Comparison of ENCODE assay signal across 9 mouse cellular contexts in the genomic region with DNA sequence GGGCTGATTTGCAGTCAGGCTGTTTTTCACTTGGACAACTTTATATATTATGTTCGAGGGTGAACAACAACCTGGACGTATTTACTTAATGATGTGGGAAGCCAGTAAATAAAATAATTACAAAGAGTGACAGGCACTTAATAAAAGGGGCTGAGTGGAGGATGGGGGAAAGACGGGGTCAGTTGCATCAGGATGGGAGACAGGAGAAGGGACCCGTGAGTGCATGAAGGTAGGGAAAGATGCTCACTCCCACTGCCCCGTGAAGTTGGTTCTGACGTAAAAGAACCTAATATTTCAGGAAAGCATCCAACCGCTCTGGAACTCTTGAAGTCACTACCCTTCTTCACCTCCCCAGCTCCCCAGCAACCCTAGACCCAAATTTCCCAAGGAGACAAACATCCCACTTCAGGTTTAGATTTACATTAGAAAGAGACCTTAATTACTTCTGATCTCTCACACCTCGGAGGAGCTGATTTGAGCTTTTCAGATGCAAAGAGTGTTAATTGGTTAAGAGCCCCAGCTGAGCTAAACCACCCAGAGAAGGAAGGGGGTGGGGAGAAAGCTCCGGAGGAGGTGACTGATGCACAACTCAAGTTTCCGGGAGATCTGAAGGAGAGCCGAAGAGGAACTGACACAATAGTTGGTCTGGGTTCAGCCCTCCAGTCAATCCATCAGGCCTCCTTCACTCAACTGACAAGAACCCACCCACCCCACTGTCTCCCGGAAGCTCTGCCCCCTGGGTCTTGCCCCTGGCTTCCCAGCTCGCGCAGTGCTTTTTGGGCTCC.
DNase-seq lines count a peak whose midpoint lies in the region; ATAC-seq and TF ChIP-seq lines count a peak whose summit lies in the region.
"Had no signal": no experiment of that assay in that cellular context is flagged by ENCODE, and none has a peak within 500 bp of the region (broad histone marks: within the 10 kb centered on the region; RNA-seq: fewer than 3 reads in every experiment).

No protein-coding gene starts in this region.

- H3K27me3 ChIP-seq in heart, embryonic 15.5 days, result no peaks in the 10 kb centered on the region
- H3K27me3 ChIP-seq in neural tube, embryonic 15.5 days (replicated peaks), result no peaks in the 10 kb centered on the region

- ATAC-seq in heart, embryonic 15.5 days (replicated peaks; ENCODE audit: insufficient number of reproducible peaks, insufficient read depth, low FRiP score, low read depth), result no peak
- ATAC-seq in neural tube, embryonic 15.5 days (ENCODE audit: low FRiP score), result no peak

- H3K36me3 ChIP-seq in heart, embryonic 15.5 days, result no peaks in the 10 kb centered on the region
- no peaks in the 10 kb centered on the region for H3K36me3 ChIP-seq in neural tube, embryonic 15.5 days

- 18% methylated on average over 14 of the region's 14 CpGs for WGBS in heart, embryonic 15.5 days
- 7% methylated on average over 14 of the region's 14 CpGs for WGBS in neural tube, embryonic 15.5 days

- H3K4me1 ChIP-seq in heart, embryonic 15.5 days (replicated peaks), result peaks cover 20% of the 10 kb centered on the region
- H3K4me1 ChIP-seq in neural tube, embryonic 15.5 days, result peaks cover 17% of the 10 kb centered on the region

- peak overlapping the region; percentile 22 for H3K4me2 ChIP-seq in heart, embryonic 15.5 days
- H3K4me2 ChIP-seq in neural tube, embryonic 15.5 days, result peak overlapping the region; percentile 39

- H3K9me3 ChIP-seq in heart, embryonic 15.5 days (replicated peaks), result no peaks in the 10 kb centered on the region
- no peaks in the 10 kb centered on the region for H3K9me3 ChIP-seq in neural tube, embryonic 15.5 days (replicated peaks)

- H3K9ac ChIP-seq in heart, embryonic 15.5 days, result no peak overlapping the region
- no peak overlapping the region for H3K9ac ChIP-seq in neural tube, embryonic 15.5 days (replicated peaks)

- peak overlapping the region; percentile 1; the same call in 1 of the 2 replicates for H3K4me3 ChIP-seq in heart, embryonic 15.5 days
- no peak overlapping the region for H3K4me3 ChIP-seq in neural tube, embryonic 15.5 days (replicated peaks)
- H3K4me3 ChIP-seq in left cerebral cortex, adult 2 months, result no peak overlapping the region
- H3K4me3 ChIP-seq: erythroblast, embryonic 14.5 days had no signal

- TF ChIP-seq CTCF in left cerebral cortex, adult 2 months (IDR thresholded peaks at IDR 0.05), result no peak

- H3K27ac ChIP-seq in heart, embryonic 15.5 days, result no peak overlapping the region
- no peak overlapping the region for H3K27ac ChIP-seq in neural tube, embryonic 15.5 days (replicated peaks)
- H3K27ac ChIP-seq in left cerebral cortex, adult 2 months, result no peak overlapping the region

- DNase-seq in heart, adult 8-10 months (ENCODE audit: low spot score), result no peak
- peak; percentile 73 for DNase-seq in embryo, embryonic 11 days
- DNase-seq in induced T-regulatory cell, adult 2 months (ENCODE audit: low read depth), result peak; percentile 10
- DNase-seq in right cerebral cortex, postnatal 10 days (ENCODE audit: low spot score in 2 of 2), result no peak
- DNase-seq in left cerebral cortex, adult 2 months (ENCODE audit: extremely low spot score in 1 of 2, low spot score in 2 of 2), result no peak
- DNase-seq in frontal cortex, postnatal 14 days (ENCODE audit: low spot score in 2 of 2), result no peak

- intact Hi-C loops in left cerebral cortex, adult 2 months (cut with DNase I), result no loop called here

Comparison
In these comparisons a context has a peak if more than half of its experiments do, and no peak if none do; other contexts are left out.
1. DNase-seq: peak in embryo, embryonic 11 days (single experiment) and induced T-regulatory cell, adult 2 months (single experiment); none in heart, adult 8-10 months (single experiment), right cerebral cortex, postnatal 10 days (0 of 2), left cerebral cortex, adult 2 months (0 of 2) and frontal cortex, postnatal 14 days (0 of 2).